Mouse (Mus musculus) heart, embryonic 13.5 days (tissue): ENCODE measurements around the gene Cd302. TPM values are rescaled to one million over a fixed set of nuclear protein-coding genes. Genes with fewer than 3 reads are reported as not detected.
A peak's percentile ranks its signal among the peaks of the same experiment; 100 is the strongest.

Source experiments
- ATAC-seq: fragments of 200-750 bp; cut with Nextera tagmentation; 2 replicates; pipeline ENCODE4 v1.8.0; 2017; ENCODE audit warnings: moderate TSS enrichment; ENCODE audit not compliant: insufficient number of reproducible peaks, low FRiP score, low TSS enrichment; ENCODE audit errors: extremely low read depth
- H3K27ac ChIP-seq: fragments of 300-500 bp; sonication (generic); replicated peaks from 2 replicates; pipeline ENCODE4 v1.5.1; 2015; ENCODE audit warnings: moderate library complexity, mild to moderate bottlenecking, inconsistent platforms
- H3K27me3 ChIP-seq: fragments of 300-500 bp; sonication (generic); replicated peaks from 2 replicates; pipeline ENCODE4 v1.6.1; 2015; ENCODE audit warnings: mild to moderate bottlenecking, inconsistent platforms
- H3K36me3 ChIP-seq: fragments of 300-500 bp; sonication (generic); 2 replicates; pipeline ENCODE4 v1.6.1; 2015; ENCODE audit warnings: mild to moderate bottlenecking, inconsistent platforms
- H3K4me1 ChIP-seq: fragments of 300-500 bp; sonication (generic); 2 replicates; pipeline ENCODE4 v1.6.1; 2015; ENCODE audit warnings: inconsistent platforms
- H3K4me2 ChIP-seq: fragments of 300-500 bp; sonication (generic); 2 replicates; pipeline ENCODE4 v1.6.1; 2015; ENCODE audit warnings: inconsistent platforms, mild to moderate bottlenecking, moderate library complexity
- H3K4me3 ChIP-seq: fragments of 300-500 bp; sonication (generic); 2 replicates; pipeline ENCODE4 v1.5.1; 2015; ENCODE audit warnings: moderate library complexity, mild to moderate bottlenecking, inconsistent platforms
- H3K9ac ChIP-seq: fragments of 300-500 bp; sonication (generic); 2 replicates; pipeline ENCODE4 v1.6.1; 2015; ENCODE audit warnings: inconsistent platforms, mild to moderate bottlenecking, moderate library complexity
- H3K9me3 ChIP-seq: fragments of 300-500 bp; sonication (generic); 2 replicates; pipeline ENCODE4 v1.6.1; 2016; ENCODE audit warnings: inconsistent platforms
- WGBS: fragments of 180-500 bp; shearing (Covaris S2); methylation state at CpG from one replicate; pipeline ENCODE4 v1.1.7; 2015; ENCODE audit warnings: mixed read lengths; 5-methylcytosine and 5-hydroxymethylcytosine counted together
- polyA plus RNA-seq: library from polyadenylated mRNA; unstranded; fragments of >200 nt; fragmentation: Nextera tagmentation; extraction: Ambion mirVana; gene quantifications from 2 replicates; pipeline ENCODE4 v1.2.1, GENCODE M21; 2015

The Cd302 gene
- polyA plus RNA-seq, 1 experiment from 2014 or later: 21.3 TPM

DNA sequence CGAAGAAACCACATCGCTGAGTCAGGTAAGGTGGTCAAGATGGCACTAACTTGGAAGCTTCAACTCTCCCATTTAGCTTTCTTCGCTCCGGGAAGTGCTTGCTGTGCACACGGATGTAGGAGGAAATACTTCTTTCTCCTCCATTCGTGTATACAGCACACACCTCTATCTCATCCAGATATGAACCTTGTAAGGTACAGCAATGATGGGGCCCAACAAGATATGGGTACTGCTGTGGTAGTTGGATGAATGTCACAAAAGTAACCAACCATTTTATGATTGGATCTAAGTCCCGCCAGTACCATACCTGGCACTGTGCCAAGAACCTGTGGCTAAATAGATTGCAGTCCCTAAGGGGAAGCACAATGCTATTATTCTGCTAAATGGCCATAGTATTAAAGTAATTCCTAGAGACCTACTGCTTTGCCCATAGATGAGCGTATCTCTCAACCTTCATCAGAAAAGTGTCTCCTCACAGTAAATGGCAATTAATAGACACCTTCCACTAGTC, 874 bp upstream of the Cd302 start:
- Histone ChIP-seq H3K9me3 (no peaks in the 10 kb centered on the region; the same call in 1 of the 2 replicates), H3K27ac (no peak overlapping the region), H3K4me3 (no peak overlapping the region), H3K9ac (no peak overlapping the region), H3K4me2 (no peak overlapping the region), H3K27me3 (0 out of 2 replicates have a peak, but pooled peaks cover 3% of the 10 kb centered on the region), H3K36me3 (no peaks in the 10 kb centered on the region), H3K4me1 (peaks cover 18% of the 10 kb centered on the region)
- no peak for ATAC-seq
- 80% methylated on average over 8 of the region's 8 CpGs for WGBS

- no peak overlapping the region for H3K27ac ChIP-seq
- H3K9me3 ChIP-seq: no peaks in the 10 kb centered on the region; the same call in 1 of the 2 replicates
- H3K36me3 ChIP-seq: no peaks in the 10 kb centered on the region
- ATAC-seq: peak; percentile 54; the same call in 1 of the 2 replicates
- H3K27me3 ChIP-seq: 0 out of 2 replicates have a peak, but pooled peaks cover 3% of the 10 kb centered on the region
- H3K4me2 ChIP-seq: peak overlapping the region; percentile 75
- peak overlapping the region; percentile 53 for H3K4me3 ChIP-seq
- H3K9ac ChIP-seq: peak overlapping the region; percentile 71
- 1% methylated on average over 41 of the region's 42 CpGs for WGBS
- peaks cover 18% of the 10 kb centered on the region for H3K4me1 ChIP-seq
These were observed 379 bp downstream of the Cd302 start for GRCm38 (mm10) chr2:60283751-60284466.

DNA sequence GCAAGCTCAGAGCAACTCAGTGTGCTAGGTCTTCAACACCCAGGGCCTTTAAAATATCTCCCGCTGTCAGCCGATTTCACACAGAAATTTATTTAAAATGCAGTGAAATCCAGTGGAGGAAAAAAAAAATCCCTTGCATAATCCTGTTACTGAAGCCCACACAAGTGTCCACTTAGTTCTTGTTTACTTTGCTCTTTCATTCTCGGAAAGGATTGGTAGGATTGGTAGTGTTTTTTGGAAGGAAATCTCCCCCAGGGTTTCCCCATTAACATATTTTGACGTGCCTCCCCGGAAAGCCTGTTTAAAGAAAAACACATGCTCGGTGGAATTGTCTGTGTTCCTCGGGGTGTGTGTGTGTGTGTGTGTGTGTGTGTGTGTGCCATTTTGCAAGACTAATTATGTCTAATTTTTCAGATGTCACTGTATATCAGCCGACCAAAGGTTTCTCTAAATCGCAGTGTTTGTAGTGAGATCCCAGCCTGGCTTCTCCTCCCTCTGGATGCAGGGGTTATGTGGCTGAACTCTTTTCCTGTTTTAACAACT, 1.0 kb downstream of the Cd302 start:
- Histone ChIP-seq H3K27ac (no peak overlapping the region), H3K4me2 (peak overlapping the region; percentile 75), H3K4me3 (peak overlapping the region; percentile 53), H3K27me3 (0 out of 2 replicates have a peak, but pooled peaks cover 3% of the 10 kb centered on the region), H3K36me3 (no peaks in the 10 kb centered on the region), H3K4me1 (peaks cover 18% of the 10 kb centered on the region), H3K9me3 (no peaks in the 10 kb centered on the region; the same call in 1 of the 2 replicates), H3K9ac (peak overlapping the region; percentile 71)
- ATAC-seq: no peak
- WGBS: 18% methylated on average over 9 of the region's 9 CpGs

GRCm38 (mm10) chr2:60282625-60283024, 1.7 kb downstream of the Cd302 start:
- Histone ChIP-seq H3K36me3 (no peaks in the 10 kb centered on the region), H3K27me3 (0 out of 2 replicates have a peak, but pooled peaks cover 3% of the 10 kb centered on the region), H3K9me3 (no peaks in the 10 kb centered on the region; the same call in 1 of the 2 replicates), H3K27ac (no peak overlapping the region), H3K4me3 (no peak overlapping the region), H3K4me2 (peak overlapping the region; percentile 75; the same call in 1 of the 2 replicates), H3K4me1 (peaks cover 18% of the 10 kb centered on the region), H3K9ac (0 out of 2 replicates have a peak overlapping the region, but pooled peaks have one; percentile 71)
- 78% methylated on average over 4 of the region's 4 CpGs for WGBS
- ATAC-seq: no peak

GRCm38 (mm10) chr2:60278627-60279026, 5.7 kb downstream of the Cd302 start:
- 84% methylated on average over 4 of the region's 4 CpGs for WGBS
- H3K4me2 ChIP-seq: no peak overlapping the region
- H3K9ac ChIP-seq: no peak overlapping the region
- H3K27ac ChIP-seq: no peak overlapping the region
- H3K4me1 ChIP-seq: peaks cover 9% of the 10 kb centered on the region
- H3K27me3 ChIP-seq: no peaks in the 10 kb centered on the region
- ATAC-seq: no peak
- H3K9me3 ChIP-seq: no peaks in the 10 kb centered on the region
- H3K4me3 ChIP-seq: no peak overlapping the region
- no peaks in the 10 kb centered on the region for H3K36me3 ChIP-seq

- ATAC-seq: no peak
- Histone ChIP-seq H3K4me2 (no peak overlapping the region), H3K4me1 (peaks cover 13% of the 10 kb centered on the region; the same call in 1 of the 2 replicates), H3K27me3 (no peaks in the 10 kb centered on the region), H3K9ac (no peak overlapping the region), H3K36me3 (no peaks in the 10 kb centered on the region; the same call in 1 of the 2 replicates), H3K27ac (no peak overlapping the region), H3K9me3 (peaks cover 5% of the 10 kb centered on the region; the same call in 1 of the 2 replicates), H3K4me3 (no peak overlapping the region)
- 85% methylated on average over 14 of the region's 14 CpGs for WGBS
These were observed 14.3 kb downstream of the Cd302 start for GRCm38 (mm10) chr2:60269856-60270479.

DNA sequence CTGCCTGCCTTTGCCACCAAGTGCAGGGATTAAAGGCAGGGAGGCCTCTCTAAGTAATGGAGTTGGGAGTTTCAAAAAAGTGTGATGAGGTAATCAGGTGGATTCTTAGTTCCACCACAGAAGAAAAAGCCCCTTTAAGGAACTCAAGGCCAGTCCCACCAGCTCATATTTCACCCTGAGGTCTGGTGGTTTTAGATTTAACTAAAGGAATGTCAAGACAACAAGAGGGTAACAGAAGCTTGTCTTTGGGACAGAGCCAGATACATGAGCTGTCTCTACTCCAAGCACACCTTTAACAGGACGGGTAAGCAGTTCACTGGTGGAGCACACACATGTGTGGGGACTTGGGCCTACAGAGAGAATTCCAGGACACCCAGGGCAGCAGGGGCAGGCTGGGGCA, 16.7 kb downstream of the Cd302 start:
- H3K27ac ChIP-seq: peak overlapping the region; percentile 24
- ATAC-seq: no peak
- H3K9me3 ChIP-seq: no peaks in the 10 kb centered on the region
- 24% methylated on average over 1 of the region's 1 CpGs for WGBS
- H3K4me3 ChIP-seq: no peak overlapping the region
- no peak overlapping the region for H3K4me2 ChIP-seq
- H3K36me3 ChIP-seq: no peaks in the 10 kb centered on the region
- H3K9ac ChIP-seq: no peak overlapping the region
- peaks cover 13% of the 10 kb centered on the region; the same call in 1 of the 2 replicates for H3K4me1 ChIP-seq
- H3K27me3 ChIP-seq: no peaks in the 10 kb centered on the region

DNA sequence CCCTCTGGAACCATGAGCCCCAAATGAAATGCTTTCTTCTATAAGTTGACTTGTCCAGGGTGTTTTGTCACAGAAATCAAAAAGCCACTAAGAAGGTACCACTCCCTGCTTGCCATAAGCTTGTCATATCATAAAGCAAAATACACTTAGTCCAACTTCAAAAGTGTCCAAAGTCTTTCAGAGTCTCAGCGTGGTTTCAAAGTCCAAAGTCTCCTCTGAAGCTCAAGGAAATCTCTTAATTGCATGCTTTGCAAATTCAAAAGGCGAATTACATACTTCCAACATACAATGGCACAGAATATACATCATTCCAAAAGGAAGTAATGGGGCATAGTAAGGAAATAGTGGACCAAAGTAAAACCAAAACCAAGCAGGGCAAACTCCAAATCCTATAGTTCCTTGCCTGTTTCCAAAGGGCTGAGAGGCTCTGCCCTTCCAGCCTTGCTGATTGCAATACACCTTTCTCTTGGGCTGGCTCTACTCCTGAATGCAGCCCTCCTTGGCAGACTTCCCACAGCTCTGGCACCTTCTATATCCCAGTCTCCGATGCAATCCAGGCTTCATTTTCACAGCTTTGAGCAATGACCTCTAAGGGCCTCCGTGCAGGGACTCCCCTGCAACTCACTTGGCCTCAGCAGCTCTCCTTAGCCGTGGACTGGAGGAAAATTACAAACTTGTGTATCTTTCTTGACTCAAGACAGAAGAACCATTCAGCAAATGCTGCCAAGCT, 23.5 kb downstream of the Cd302 start:
- 62% methylated on average over 5 of the region's 5 CpGs for WGBS
- Histone ChIP-seq H3K9me3 (no peaks in the 10 kb centered on the region), H3K27ac (no peak overlapping the region)

DNA sequence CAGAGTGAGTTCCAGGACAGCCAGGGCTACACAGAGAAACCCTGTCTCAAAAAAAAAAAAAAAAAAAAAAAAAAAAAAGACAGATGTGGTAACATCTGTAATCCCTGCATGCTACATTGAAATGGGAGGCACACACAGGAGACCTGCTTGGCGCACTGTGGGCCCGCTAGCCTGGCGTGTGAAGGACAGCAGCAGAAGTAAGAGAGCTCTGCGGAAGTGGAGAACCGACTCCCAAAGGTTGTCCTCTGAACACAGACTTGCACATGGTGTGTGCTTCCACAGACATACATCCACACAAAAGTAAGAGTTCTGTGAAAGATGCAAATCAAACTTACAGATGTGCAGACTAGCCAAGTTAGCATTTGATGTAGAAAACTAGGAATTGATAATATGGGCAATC, 25.1 kb downstream of the Cd302 start:
- Histone ChIP-seq H3K9ac (no peak overlapping the region), H3K9me3 (no peaks in the 10 kb centered on the region), H3K4me1 (no peaks in the 10 kb centered on the region), H3K27me3 (no peaks in the 10 kb centered on the region), H3K4me3 (no peak overlapping the region), H3K4me2 (no peak overlapping the region), H3K36me3 (peaks cover 10% of the 10 kb centered on the region), H3K27ac (no peak overlapping the region)
- WGBS: 89% methylated on average over 5 of the region's 5 CpGs
- ATAC-seq: no peak

More for the DNA sequence above, 23.5 kb downstream of the Cd302 start:
- Histone ChIP-seq H3K4me3 (no peak overlapping the region), H3K27me3 (no peaks in the 10 kb centered on the region), H3K36me3 (0 out of 2 replicates have a peak, but pooled peaks cover 2% of the 10 kb centered on the region), H3K4me1 (no peaks in the 10 kb centered on the region), H3K9ac (no peak overlapping the region), H3K4me2 (no peak overlapping the region)
- ATAC-seq: no peak

DNA sequence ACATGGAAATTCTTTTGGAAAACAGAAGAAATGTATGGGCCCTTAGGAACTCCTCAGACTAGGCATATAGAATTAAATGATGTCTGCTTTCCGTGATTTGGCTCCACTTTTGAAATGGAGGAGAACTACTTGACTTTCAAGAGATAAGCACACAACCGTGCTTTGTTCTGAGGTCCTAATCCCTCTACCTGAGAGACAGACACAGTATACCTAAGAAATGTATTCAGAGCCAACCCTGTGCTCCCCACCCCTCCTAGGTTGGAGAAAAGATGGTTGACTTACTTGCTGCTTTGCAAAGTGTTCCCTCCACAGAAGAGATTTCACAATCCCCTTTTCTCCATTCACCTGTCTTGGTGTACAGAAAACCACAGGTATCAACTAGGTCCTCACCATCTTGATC, 27.5 kb downstream of the Cd302 start:
- H3K9me3 ChIP-seq: no peaks in the 10 kb centered on the region
- no peak overlapping the region for H3K9ac ChIP-seq
- no peak for ATAC-seq
- H3K27ac ChIP-seq: no peak overlapping the region
- H3K4me2 ChIP-seq: no peak overlapping the region
- no peaks in the 10 kb centered on the region for H3K27me3 ChIP-seq
- H3K4me1 ChIP-seq: no peaks in the 10 kb centered on the region
- H3K36me3 ChIP-seq: peaks cover 16% of the 10 kb centered on the region
- no peak overlapping the region for H3K4me3 ChIP-seq
- WGBS: 62% methylated on average over 2 of the region's 2 CpGs

DNA sequence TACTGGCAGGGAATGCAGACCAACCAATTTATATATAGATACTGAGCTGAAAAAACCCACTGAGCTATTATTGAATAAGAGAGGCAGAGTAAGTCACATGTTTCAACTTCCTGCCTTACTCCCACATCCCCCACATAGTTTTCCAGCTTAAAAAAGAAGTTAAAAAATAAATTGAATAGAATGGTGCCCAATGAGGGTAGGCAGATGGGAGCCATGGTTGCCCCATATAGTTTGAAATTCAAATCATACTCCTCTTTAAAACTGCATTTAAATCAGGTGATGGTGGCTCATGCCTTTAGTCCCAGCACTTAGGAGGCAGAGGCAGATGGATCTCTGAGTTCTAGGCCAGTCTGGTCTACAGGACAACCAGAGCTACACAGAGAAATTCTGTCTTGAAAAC, 30.8 kb downstream of the Cd302 start:
- H3K27me3 ChIP-seq: no peaks in the 10 kb centered on the region
- H3K4me2 ChIP-seq: no peak overlapping the region
- peaks cover 42% of the 10 kb centered on the region for H3K36me3 ChIP-seq
- H3K4me1 ChIP-seq: no peaks in the 10 kb centered on the region
- no peak overlapping the region for H3K27ac ChIP-seq
- H3K9ac ChIP-seq: no peak overlapping the region
- no peak for ATAC-seq
- H3K9me3 ChIP-seq: no peaks in the 10 kb centered on the region
- H3K4me3 ChIP-seq: no peak overlapping the region
